Mouse (Mus musculus): ENCODE measurements at regions not wholly inside any gene's neighbourhood (a gene's known extent, or its start where the extent isn't known, plus 50 kb on each side); places are given as distances from the start of the nearest gene placed in this dataset.

- 0 out of 2 replicates have a peak, but pooled peaks have one; percentile 30 for ATAC-seq (replicated peaks; ENCODE audit: low FRiP score, poor library complexity, severe bottlenecking)
Observed at GRCm38 (mm10) chr6:16999451-17000139, 65.4 kb upstream of the Tes start.

DNA sequence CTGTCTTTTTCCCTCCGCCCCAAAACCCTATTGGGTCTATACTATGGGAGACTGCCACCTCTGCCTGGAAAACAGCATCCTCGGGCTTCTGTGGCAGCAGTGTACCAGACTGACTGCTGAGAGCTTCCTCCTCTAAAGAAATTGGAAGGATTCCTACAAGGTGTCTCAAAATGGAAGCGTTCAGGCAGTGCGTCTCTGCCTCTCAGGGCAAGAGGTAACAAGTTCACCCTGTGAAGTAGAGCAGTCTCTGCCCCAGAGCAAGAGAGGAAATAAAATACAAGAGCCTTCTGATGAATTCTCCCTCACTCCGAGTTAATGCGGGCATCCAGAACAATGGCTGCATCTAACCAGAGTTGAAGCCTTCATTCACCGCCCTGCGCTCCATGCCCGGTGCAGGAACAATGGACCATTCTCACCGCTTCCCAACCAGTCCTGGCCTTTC lies 69.4 kb upstream of the Tes start:
- no peak for ATAC-seq (replicated peaks; ENCODE audit: low FRiP score, poor library complexity, severe bottlenecking)

GRCm38 (mm10) chr6:16994711-16995110 lies 70.2 kb upstream of the Tes start:
- no peak for ATAC-seq (replicated peaks; ENCODE audit: low FRiP score, poor library complexity, severe bottlenecking)

- ATAC-seq (replicated peaks; ENCODE audit: low FRiP score, poor library complexity, severe bottlenecking), result no peak
Observed at GRCm38 (mm10) chr6:16991996-16992591, 72.9 kb upstream of the Tes start.

- ATAC-seq (replicated peaks; ENCODE audit: low FRiP score, poor library complexity, severe bottlenecking), result no peak
Observed at GRCm38 (mm10) chr6:16978206-16978505, 79.9 kb upstream of the Tfec start.

DNA sequence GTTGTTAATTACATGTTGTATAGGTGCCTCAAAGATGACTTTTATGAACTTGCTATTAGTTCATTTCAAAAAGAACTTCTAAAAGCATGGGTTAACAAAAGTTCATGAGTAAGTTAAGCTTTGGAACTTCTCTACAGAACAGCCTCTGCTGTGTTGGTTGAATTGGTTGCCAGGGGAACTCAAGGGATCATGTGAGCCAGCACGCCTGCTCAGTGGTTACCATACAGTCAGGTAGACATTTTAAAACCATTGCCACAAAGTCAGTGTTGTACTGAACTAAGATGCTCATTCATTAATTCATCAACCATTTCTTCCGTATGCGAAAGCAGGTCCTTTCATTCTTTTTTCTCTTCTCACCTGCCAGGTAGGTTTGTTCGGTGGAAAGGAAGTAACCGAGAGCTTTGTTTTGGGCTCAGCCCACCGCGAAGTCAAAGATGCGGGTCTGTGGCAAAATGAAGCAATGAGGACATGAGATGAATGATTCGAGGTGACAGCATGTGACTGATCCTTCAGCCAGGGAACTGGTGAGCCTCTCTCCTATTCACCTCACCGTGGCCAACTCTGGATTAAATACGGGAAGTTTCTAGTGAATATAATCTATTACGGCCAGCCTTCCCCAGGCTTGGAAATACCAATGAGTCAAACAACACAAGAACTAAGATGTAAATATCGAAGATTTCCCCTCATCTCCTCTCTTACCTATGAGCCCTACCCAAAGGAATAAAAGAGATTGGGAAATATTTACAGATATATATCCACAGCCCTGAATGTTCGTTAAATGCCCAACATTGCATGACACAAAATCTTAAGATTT lies 79.4 kb upstream of the Tfec start:
- ATAC-seq (replicated peaks; ENCODE audit: low FRiP score, poor library complexity, severe bottlenecking), result no peak

DNA sequence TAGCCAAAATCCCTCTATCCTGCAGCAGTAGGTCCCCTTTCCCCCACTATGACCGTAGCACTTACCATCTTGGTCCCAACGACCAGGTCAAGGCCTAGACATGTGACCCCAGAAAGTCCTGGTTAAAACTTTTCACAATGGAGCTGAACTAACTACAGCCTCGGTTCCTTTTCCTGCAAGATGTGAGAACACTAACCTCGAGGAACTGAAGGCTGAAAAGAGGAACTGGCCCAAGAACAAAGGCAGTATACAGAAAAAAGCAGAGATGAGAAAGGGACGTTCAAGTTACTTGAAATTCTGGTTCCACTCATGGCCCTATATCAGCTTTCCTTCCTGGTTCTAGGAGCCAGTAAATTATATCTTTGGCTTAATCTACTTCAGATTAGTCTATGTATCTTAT lies 67.4 kb upstream of the Tfec start:
- no peak for ATAC-seq (replicated peaks; ENCODE audit: low FRiP score, poor library complexity, severe bottlenecking)

- ATAC-seq (replicated peaks; ENCODE audit: low FRiP score, poor library complexity, severe bottlenecking), result no peak
Observed at GRCm38 (mm10) chr6:16964362-16964761, 66.1 kb upstream of the Tfec start.

DNA sequence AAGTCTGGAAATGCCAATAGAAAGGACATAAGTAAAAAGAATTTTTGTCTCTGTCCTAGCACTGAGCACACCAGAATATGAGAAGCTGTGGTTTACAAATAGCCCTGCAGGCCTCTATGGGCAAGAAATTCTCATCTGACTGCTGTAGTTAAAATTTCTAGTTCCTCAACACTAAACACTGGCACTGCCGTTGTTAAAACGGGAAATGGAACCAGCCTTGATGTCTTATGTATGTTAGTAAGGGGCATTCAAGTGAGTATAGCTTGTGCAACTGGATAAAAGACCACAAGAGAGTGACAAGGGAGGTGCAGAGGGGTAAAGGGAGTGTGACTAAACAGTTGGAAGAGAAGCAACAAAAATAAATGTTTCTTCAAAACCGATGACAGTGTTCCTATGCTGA lies 65.7 kb upstream of the Tfec start:
- ATAC-seq (replicated peaks; ENCODE audit: low FRiP score, poor library complexity, severe bottlenecking), result no peak

- ATAC-seq (replicated peaks; ENCODE audit: low FRiP score, poor library complexity, severe bottlenecking), result no peak
Observed at GRCm38 (mm10) chr6:16958102-16958501, 59.9 kb upstream of the Tfec start.

DNA sequence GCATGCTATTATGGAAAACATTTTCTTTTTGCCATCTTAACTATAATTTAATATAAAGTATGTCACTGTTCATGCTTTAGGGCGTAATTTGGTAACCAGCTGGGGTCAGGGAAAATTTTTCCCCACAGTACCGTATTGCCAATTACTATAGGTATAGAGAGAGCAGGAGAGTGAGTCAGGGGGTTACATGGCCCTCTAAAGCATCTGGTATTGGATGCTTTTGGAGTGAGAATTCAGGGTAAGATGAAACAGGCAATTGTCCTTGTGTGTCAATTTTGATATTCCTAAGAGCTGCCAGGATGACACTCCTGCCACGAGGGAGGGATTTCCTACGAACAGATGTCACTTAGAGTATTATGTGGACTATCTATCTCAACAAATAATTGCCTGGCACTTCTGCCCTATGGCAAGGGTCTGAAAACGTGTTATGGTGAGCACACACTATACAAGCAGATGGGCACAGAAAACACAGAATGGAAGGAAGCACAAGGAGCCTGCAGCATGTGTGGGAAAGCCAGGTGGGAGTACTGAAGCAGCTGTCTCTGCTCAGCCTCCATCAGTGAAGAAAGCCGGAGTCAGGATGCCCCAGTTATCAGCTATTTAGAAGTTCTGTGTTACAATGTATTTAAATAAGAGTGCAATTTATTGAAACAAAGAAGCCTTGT lies 58.7 kb upstream of the Tfec start:
- no peak for ATAC-seq (replicated peaks; ENCODE audit: low FRiP score, poor library complexity, severe bottlenecking)

Measured in erythroid progenitor cell, adult 5-6 weeks (primary cell).